Mouse (Mus musculus) MEL (cell line): ENCODE measurements around the gene Lrrc25. TPM values are rescaled to one million over a fixed set of nuclear protein-coding genes. Genes with fewer than 3 reads are reported as not detected.

Experiments used
- DNase-seq: peaks from one replicate; pipeline ENCODE4 v3.0.0; 2011; ENCODE audit warnings: low read depth, low spot score
- H3K27ac ChIP-seq: 2 replicates; pipeline ENCODE4 v1.5.1; 2012; ENCODE audit warnings: low read depth, mild to moderate bottlenecking, control low read depth, low read length, moderate library complexity; ENCODE audit not compliant: control insufficient read depth
- H3K27me3 ChIP-seq, 2 experiments: fragments of 150-350 bp in 1 of 2; sonication (generic) in 1 of 2; 2 replicates each; pipeline ENCODE4 v1.6.1; 2012; ENCODE audit warnings: low read length in 2 of 2, mild to moderate bottlenecking in 2 of 2, improper control_type of control experiment in 1 of 2, moderate library complexity in 1 of 2; ENCODE audit not compliant: insufficient read depth in 2 of 2, control insufficient read depth in 1 of 2
- H3K36me3 ChIP-seq, 2 experiments: 2 replicates each; pipeline ENCODE4 v1.6.1; 2012 to 2014; ENCODE audit warnings: low read length in 2 of 2, improper control_type of control experiment in 1 of 2, inconsistent platforms in 1 of 2, mild to moderate bottlenecking in 1 of 2; ENCODE audit not compliant: insufficient read depth in 2 of 2, control insufficient read depth in 1 of 2
- H3K4me1 ChIP-seq, 2 experiments: fragments of 150-350 bp in 1 of 2; sonication (generic) in 1 of 2; 2 replicates each; pipeline ENCODE4 v1.6.1; 2012; ENCODE audit warnings: low read length in 2 of 2, improper control_type of control experiment in 1 of 2, mild to moderate bottlenecking in 1 of 2; ENCODE audit not compliant: insufficient read depth in 2 of 2, control insufficient read depth in 1 of 2
- H3K4me3 ChIP-seq, 2 experiments: fragments of 150-350 bp in 1 of 2; sonication (generic) in 1 of 2; 2 replicates each; pipeline ENCODE4 v1.5.1; 2012; ENCODE audit warnings: low read depth in 2 of 2, low read length in 2 of 2, mild to moderate bottlenecking in 2 of 2, moderate library complexity in 2 of 2, control low read depth in 1 of 2, improper control_type of control experiment in 1 of 2; ENCODE audit not compliant: control insufficient read depth in 1 of 2, insufficient read depth in 1 of 2
- H3K79me2 ChIP-seq: 2 replicates; pipeline ENCODE4 v1.6.1; 2012; ENCODE audit warnings: mild to moderate bottlenecking, low read length, moderate library complexity; ENCODE audit not compliant: control insufficient read depth, poor library complexity, insufficient read depth
- H3K9ac ChIP-seq: 2 replicates; pipeline ENCODE4 v1.6.1; 2012; ENCODE audit warnings: low read depth, mild to moderate bottlenecking, control low read depth, low read length, moderate library complexity; ENCODE audit not compliant: control insufficient read depth, poor library complexity, severe bottlenecking
- H3K9me3 ChIP-seq: fragments of 150-350 bp; sonication (generic); replicated peaks from 2 replicates; pipeline ENCODE4 v1.6.1; 2012; ENCODE audit warnings: mild to moderate bottlenecking, low read length, improper control_type of control experiment, moderate library complexity; ENCODE audit not compliant: insufficient read depth
- CHD1 ChIP-seq: IDR thresholded peaks from 2 replicates; pipeline ENCODE4 v1.6.1; 2012; ENCODE audit warnings: low read depth, mild to moderate bottlenecking, inconsistent platforms, low read length, improper control_type of control experiment
- CHD2 ChIP-seq: IDR thresholded peaks from 2 replicates; pipeline ENCODE4 v1.6.1; 2011; ENCODE audit warnings: low read length, improper control_type of control experiment
- E2F4 ChIP-seq: IDR thresholded peaks from 2 replicates; pipeline ENCODE4 v1.6.1; 2011; ENCODE audit warnings: low read depth, low read length, improper control_type of control experiment, borderline replicate concordance
- EP300 ChIP-seq, 2 experiments: IDR thresholded peaks; 2 replicates each; pipeline ENCODE4 v1.6.1; 2011; ENCODE audit warnings: improper control_type of control experiment in 2 of 2, low read length in 2 of 2, low read depth in 1 of 2, mild to moderate bottlenecking in 1 of 2
- GABPA ChIP-seq: IDR thresholded peaks from 2 replicates; pipeline ENCODE4 v1.6.1; 2012; ENCODE audit warnings: low read depth, mild to moderate bottlenecking, inconsistent platforms, low read length, improper control_type of control experiment, moderate library complexity
- GATA1 ChIP-seq: IDR thresholded peaks from 2 replicates; pipeline ENCODE4 v1.6.1; 2011; ENCODE audit warnings: low read depth, low read length, improper control_type of control experiment
- KAT2A ChIP-seq: conservative IDR thresholded peaks from 2 replicates; pipeline ENCODE4 v1.6.1; 2012; ENCODE audit warnings: low read depth, low read length, improper control_type of control experiment, inconsistent platforms
- MAX ChIP-seq: IDR thresholded peaks from 2 replicates; pipeline ENCODE4 v1.6.1; 2011; ENCODE audit warnings: low read length, improper control_type of control experiment
- MAZ ChIP-seq: IDR thresholded peaks from 2 replicates; pipeline ENCODE4 v1.6.1; 2012; ENCODE audit warnings: low read depth, mild to moderate bottlenecking, inconsistent platforms, low read length, improper control_type of control experiment
- MEF2A ChIP-seq: IDR thresholded peaks from 2 replicates; pipeline ENCODE4 v1.6.1; 2014; ENCODE audit warnings: low read depth, mild to moderate bottlenecking, inconsistent platforms, low read length, improper control_type of control experiment; ENCODE audit not compliant: poor library complexity, insufficient replicate concordance, severe bottlenecking; ENCODE audit errors: extremely low read depth
- MXI1 ChIP-seq: IDR thresholded peaks from 2 replicates; pipeline ENCODE4 v1.6.1; 2011; ENCODE audit warnings: mild to moderate bottlenecking, low read depth, low read length, improper control_type of control experiment
- MYB ChIP-seq: IDR thresholded peaks from 2 replicates; pipeline ENCODE4 v1.6.1; 2011; ENCODE audit warnings: mild to moderate bottlenecking, low read depth, low read length, improper control_type of control experiment
- MYC ChIP-seq: IDR thresholded peaks from 2 replicates; pipeline ENCODE4 v1.6.1; 2011; ENCODE audit warnings: low read depth, mild to moderate bottlenecking, low read length, improper control_type of control experiment, moderate library complexity
- NELFE ChIP-seq: IDR thresholded peaks from 2 replicates; pipeline ENCODE4 v1.6.1; 2011; ENCODE audit warnings: low read depth, low read length, improper control_type of control experiment
- POLR2A ChIP-seq, 2 experiments: IDR thresholded peaks; 2 replicates each; pipeline ENCODE4 v1.6.1; 2011 to 2012; ENCODE audit warnings: low read length in 2 of 2, mild to moderate bottlenecking in 2 of 2, control low read depth in 1 of 2, improper control_type of control experiment in 1 of 2, low read depth in 1 of 2, moderate library complexity in 1 of 2; ENCODE audit not compliant: control insufficient read depth in 1 of 2, insufficient read depth in 1 of 2, poor library complexity in 1 of 2
- POLR2AphosphoS2 ChIP-seq: IDR thresholded peaks from 2 replicates; pipeline ENCODE4 v1.6.1; 2011; ENCODE audit warnings: low read length, improper control_type of control experiment
- POLR2AphosphoS5 ChIP-seq: IDR thresholded peaks from 2 replicates; pipeline ENCODE4 v1.6.1; 2012; ENCODE audit warnings: low read depth, borderline replicate concordance, mild to moderate bottlenecking, inconsistent platforms, low read length, moderate library complexity, mixed read lengths
- RAD21 ChIP-seq: IDR thresholded peaks from 2 replicates; pipeline ENCODE4 v1.6.1; 2011; ENCODE audit warnings: mild to moderate bottlenecking, low read depth, low read length, improper control_type of control experiment
- RCOR1 ChIP-seq: IDR thresholded peaks from 2 replicates; pipeline ENCODE4 v1.6.1; 2012; ENCODE audit warnings: low read depth, mild to moderate bottlenecking, inconsistent platforms, low read length, improper control_type of control experiment
- SIN3A ChIP-seq: IDR thresholded peaks from 2 replicates; pipeline ENCODE4 v1.6.1; 2012; ENCODE audit warnings: low read length, improper control_type of control experiment, inconsistent platforms
- SMC3 ChIP-seq: IDR thresholded peaks from 2 replicates; pipeline ENCODE4 v1.6.1; 2011; ENCODE audit warnings: low read depth, low read length, improper control_type of control experiment
- TAL1 ChIP-seq: IDR thresholded peaks from 2 replicates; pipeline ENCODE4 v1.6.1; 2012; ENCODE audit warnings: mild to moderate bottlenecking, inconsistent platforms, low read length, moderate library complexity, mixed read lengths
- TBP ChIP-seq: IDR thresholded peaks from 2 replicates; pipeline ENCODE4 v1.8.0; 2011; ENCODE audit warnings: low read depth, low read length, improper control_type of control experiment
- TCF12 ChIP-seq: IDR thresholded peaks from 2 replicates; pipeline ENCODE4 v1.6.1; 2014; ENCODE audit warnings: low read depth, mild to moderate bottlenecking, inconsistent platforms, low read length, improper control_type of control experiment, moderate library complexity
- USF2 ChIP-seq, 2 experiments: IDR thresholded peaks; 2 replicates each; pipeline ENCODE4 v1.6.1; 2011 to 2012; ENCODE audit warnings: improper control_type of control experiment in 2 of 2, low read length in 2 of 2, borderline replicate concordance in 1 of 2, inconsistent platforms in 1 of 2, low read depth in 1 of 2, mild to moderate bottlenecking in 1 of 2; ENCODE audit not compliant: insufficient read depth in 1 of 2
- ZC3H11A ChIP-seq: IDR thresholded peaks from 2 replicates; pipeline ENCODE4 v1.6.1; 2012; ENCODE audit warnings: low read depth, mild to moderate bottlenecking, inconsistent platforms, low read length, improper control_type of control experiment
- ZMIZ1 ChIP-seq: IDR thresholded peaks from 2 replicates; pipeline ENCODE4 v1.6.1; 2012; ENCODE audit warnings: low read depth, mild to moderate bottlenecking, inconsistent platforms, low read length, improper control_type of control experiment, moderate library complexity
- polyA plus RNA-seq, 2 experiments: library from polyadenylated mRNA; stranded (reverse) in 1 of 2; unstranded in 1 of 2; fragments of >175 nt in 1 of 2; fragments of >200 nt in 1 of 2; gene quantifications; 2 replicates each; pipeline versions ENCODE4 v1.2.1 to v1.2.4; 2012; ENCODE audit warnings: low replicate concordance in 2 of 2, low read depth in 1 of 2; ENCODE audit not compliant: insufficient read length in 2 of 2, insufficient read depth in 1 of 2, missing spikeins in 1 of 2
- total RNA-seq: library from RNA; depleted of rRNA; stranded (reverse); fragments of 300-350 nt; gene quantifications from 2 replicates; pipeline ENCODE4 v1.2.3, GENCODE M21; 2012

The Lrrc25 gene
- total and polyA plus RNA-seq, 3 experiments, result 0.39 to 1.1 TPM; not detected in 1

- TF ChIP-seq GATA1 (no peak), ZC3H11A (no peak), TAL1 (no peak), CHD1 (no peak), MXI1 (no peak), MAX (no peak), TCF12 (no peak), SIN3A (no peak), NELFE (no peak), POLR2AphosphoS5 (no peak), MYB (no peak), RCOR1 (no peak), CHD2 (no peak), POLR2AphosphoS2 (no peak), RAD21 (no peak), MEF2A (no peak), KAT2A (no peak), TBP (no peak), MAZ (no peak)
- H3K27me3 ChIP-seq, result no peaks in the 10 kb centered on the region
- H3K79me2 ChIP-seq, result peaks cover 8% of the 10 kb centered on the region
- no peak overlapping the region for H3K9ac ChIP-seq
- H3K27ac ChIP-seq, result no peak overlapping the region
- no peak for DNase-seq
- H3K36me3 ChIP-seq, result no peaks in the 10 kb centered on the region; a peak in 1 of 4 replicates
- no peaks in the 10 kb centered on the region for H3K9me3 ChIP-seq
- H3K4me3 ChIP-seq, result no peak overlapping the region
- H3K4me1 ChIP-seq, result no peaks in the 10 kb centered on the region
Measured at GRCm38 (mm10) chr8:70601271-70601649, 14.7 kb upstream of the Lrrc25 start.

- H3K4me3 ChIP-seq, result no peak overlapping the region
- H3K27ac ChIP-seq, result no peak overlapping the region
Measured at GRCm38 (mm10) chr8:70602139-70602811, 13.7 kb upstream of the Lrrc25 start.

More at GRCm38 (mm10) chr8:70602139-70602811, 13.7 kb upstream of the Lrrc25 start:
- H3K27me3 ChIP-seq, result no peaks in the 10 kb centered on the region
- H3K4me1 ChIP-seq, result no peaks in the 10 kb centered on the region
- no peak overlapping the region for H3K9ac ChIP-seq
- no peaks in the 10 kb centered on the region; a peak in 1 of 4 replicates for H3K36me3 ChIP-seq
- H3K79me2 ChIP-seq, result peaks cover 16% of the 10 kb centered on the region
- H3K9me3 ChIP-seq, result no peaks in the 10 kb centered on the region
- DNase-seq, result no peak
- TF ChIP-seq SMC3 (no peak), RAD21 (no peak), EP300 (IDR thresholded peaks at IDR 0.05; ENCODE audit: low read depth in 1 of 2, low read length in 2 of 2) (no peak), ZMIZ1 (no peak), SIN3A (no peak), MYC (no peak), POLR2AphosphoS2 (no peak), GATA1 (no peak), MYB (no peak), TCF12 (no peak), E2F4 (no peak), GABPA (no peak), USF2 (IDR thresholded peaks at IDR 0.05; ENCODE audit: borderline replicate concordance in 1 of 2, insufficient read depth in 1 of 2, low read depth in 1 of 2, low read length in 2 of 2) (no peak), POLR2A (IDR thresholded peaks at IDR 0.05; ENCODE audit: control insufficient read depth in 1 of 2, insufficient read depth in 1 of 2, low read depth in 1 of 2, low read length in 2 of 2, poor library complexity in 1 of 2) (no peak)
- TF ChIP-seq, all 39 proteins: peak for 0
